In genomic region chr7:140793541-140793940, GRCm38 (mm10) we compare ENCODE assay signal across 29 mouse cellular contexts. TPM values are rescaled to one million over a fixed set of nuclear protein-coding genes. Genes with fewer than 3 reads are reported as not detected.
A peak's percentile ranks its signal among the peaks of the same experiment; 100 is the strongest.
DNase-seq lines count a peak whose midpoint lies in the region; ATAC-seq and TF ChIP-seq lines count a peak whose summit lies in the region.
"Had no signal": no experiment of that assay in that cellular context is flagged by ENCODE, and none has a peak within 500 bp of the region (broad histone marks: within the 10 kb centered on the region; RNA-seq: fewer than 3 reads in every experiment).

No protein-coding gene starts in this region.

- TF ChIP-seq POLR2A in liver, adult 2 months (IDR thresholded peaks at IDR 0.05; ENCODE audit: extremely low read depth, insufficient read depth, low read length): no peak

- peak; percentile 4 for DNase-seq in heart, adult 11 months
- no peak for DNase-seq in heart, postnatal 4 days
- peak; percentile 97 for DNase-seq in liver, adult 2 months (ENCODE audit: extremely low read depth, low read depth, low spot score)
- no peak for DNase-seq in liver, embryonic 11.5 days (ENCODE audit: low spot score)
- DNase-seq in lung, postnatal 36 days: peak; percentile 4
- DNase-seq in lung, postnatal 25 days (ENCODE audit: low spot score): no peak
- DNase-seq in adipocyte (ENCODE audit: low spot score): peak; percentile 68
- DNase-seq in cerebellum, adult 9-10 months: no peak
- DNase-seq: adrenal gland, adult 2 months; adrenal gland, adult 8-10 months; adrenal gland, postnatal 10 days; adrenal gland, postnatal 14 days; adrenal gland, postnatal 25 days; adrenal gland, postnatal 36 days; B cell, adult 2 months; cerebellum, adult 11 months; cerebellum, adult 11-12 months; cerebellum, adult 18-20 months had no signal

- H3K4me3 ChIP-seq in liver, adult 2 months (ENCODE audit: insufficient read depth, low read depth, low read length): no peak overlapping the region
- no peak overlapping the region for H3K4me3 ChIP-seq in liver, embryonic 11.5 days (ENCODE audit: low read depth, low read length)

- ATAC-seq in liver, embryonic 11.5 days (replicated peaks; ENCODE audit: low FRiP score): no peak
- ATAC-seq: activated CD4-positive, CD25-positive, alpha-beta regulatory T cell, adult 4 months; CD4-positive, CD25-positive, alpha-beta regulatory T cell, adult 4 months; Patski had no signal

- WGBS in liver, adult 2 months: 16% methylated on average over 4 of the region's 4 CpGs
- 70% methylated on average over 4 of the region's 4 CpGs for WGBS in liver, embryonic 11.5 days

- peaks cover 12% of the 10 kb centered on the region; the same call in 1 of the 2 replicates for H3K4me1 ChIP-seq in liver, adult 2 months (ENCODE audit: control insufficient read depth, insufficient read depth, low read length)
- no peaks in the 10 kb centered on the region for H3K4me1 ChIP-seq in liver, embryonic 11.5 days (replicated peaks; ENCODE audit: control insufficient read depth, insufficient read depth, low read length)

- H3K79me2 ChIP-seq in liver, adult 2 months (ENCODE audit: control insufficient read depth, insufficient read depth, low read length): no peaks in the 10 kb centered on the region

- no peak overlapping the region for H3K9ac ChIP-seq in liver, adult 2 months (ENCODE audit: low read depth, low read length)
- H3K9ac ChIP-seq in liver, embryonic 11.5 days (ENCODE audit: low read depth, low read length): no peak overlapping the region

- TF ChIP-seq CTCF in liver, adult 2 months (IDR thresholded peaks at IDR 0.05; ENCODE audit: low read depth, low read length): no peak

- no peak overlapping the region for H3K4me2 ChIP-seq in liver, embryonic 11.5 days

- peaks cover 6% of the 10 kb centered on the region; the same call in 1 of the 2 replicates for H3K27me3 ChIP-seq in liver, adult 2 months (ENCODE audit: control insufficient read depth, insufficient read depth, low read length)
- H3K27me3 ChIP-seq in liver, embryonic 11.5 days (replicated peaks; ENCODE audit: control insufficient read depth, insufficient read depth, low read length): no peaks in the 10 kb centered on the region
- H3K27me3 ChIP-seq: Patski had no signal

- no peaks in the 10 kb centered on the region for H3K36me3 ChIP-seq in liver, adult 2 months (ENCODE audit: control insufficient read depth, insufficient read depth, low read length)
- no peaks in the 10 kb centered on the region for H3K36me3 ChIP-seq in liver, embryonic 11.5 days (ENCODE audit: control insufficient read depth, insufficient read depth, low read length)
- H3K36me3 ChIP-seq: G1E had no signal

- no peaks in the 10 kb centered on the region for H3K9me3 ChIP-seq in liver, embryonic 11.5 days (ENCODE audit: control insufficient read depth, low read length)
- H3K9me3 ChIP-seq: G1E had no signal

- no peak overlapping the region for H3K27ac ChIP-seq in liver, adult 2 months (replicated peaks; ENCODE audit: insufficient read depth, low read depth, low read length)
- H3K27ac ChIP-seq in liver, embryonic 11.5 days (ENCODE audit: low read depth, low read length): no peak overlapping the region

RNA-seq across cellular contexts. Expression of gene Syce1, which starts 5.9 kb away (rescaled TPM):
- total RNA-seq in heart, postnatal 4 days (2021): under 1 TPM; 0.18 to 0.24 TPM
- total RNA-seq in liver, adult 2 months (2014; rRNA removed): not detected in 2 replicates
- polyA plus RNA-seq in liver, adult 2 months (2012; rRNA removed): 0.07 TPM in 1 of 2 replicates, not detected in the other
- 0.58 TPM in 1 of 2 replicates, not detected in the other for polyA plus RNA-seq in liver, embryonic 11.5 days (2014; fragmentation: Nextera tagmentation; extraction: Ambion mirVana)
- total RNA-seq: adrenal gland, adult 2 months; adrenal gland, adult 8-10 months; adrenal gland, postnatal 10 days; adrenal gland, postnatal 14 days; adrenal gland, postnatal 25 days; adrenal gland, postnatal 36 days; CH12.LX; G1E; MEL had no signal
- polyA plus RNA-seq: adrenal gland, adult 2 months; C2C12; G1E; Patski had no signal

RNA-seq across cellular contexts. Expression of gene Zfp941, which starts 28.4 kb away (rescaled TPM):
- total RNA-seq in heart, postnatal 4 days (2021): under 1 TPM; 0.76 to 0.97 TPM
- total RNA-seq in liver, adult 2 months (2014; rRNA removed): 1.0 TPM in 2 replicates
- 0.34 and 0.77 TPM in 2 replicates for polyA plus RNA-seq in liver, adult 2 months (2012; rRNA removed)
- 0.63 and 0.96 TPM in 2 replicates for polyA plus RNA-seq in liver, embryonic 11.5 days (2014; fragmentation: Nextera tagmentation; extraction: Ambion mirVana)
- total RNA-seq: MEL had no signal
- polyA plus RNA-seq: G1E, Patski had no signal

RNA-seq across cellular contexts. Expression of gene Cyp2e1, which starts 30.0 kb away (rescaled TPM):
- total RNA-seq in heart, postnatal 4 days (2021): under 1 TPM in 1 of 2 experiments, not detected in 1; 0.24 TPM
- 3,097 and 4,003 TPM in 2 replicates for total RNA-seq in liver, adult 2 months (2014; rRNA removed)
- 2,786 and 2,859 TPM in 2 replicates for polyA plus RNA-seq in liver, adult 2 months (2012; rRNA removed)
- not detected in 2 replicates for polyA plus RNA-seq in liver, embryonic 11.5 days (2014; fragmentation: Nextera tagmentation; extraction: Ambion mirVana)
- total RNA-seq: CH12.LX, ES-E14, MEL had no signal
- polyA plus RNA-seq: brain, embryonic 14.5 days; C2C12; G1E; Patski had no signal

RNA-seq across cellular contexts. Expression of gene Urah, which starts 41.3 kb away (rescaled TPM):
- not detected for total RNA-seq in heart, postnatal 4 days (2021)
- total RNA-seq in liver, adult 2 months (2014; rRNA removed): 511 and 549 TPM in 2 replicates
- 1,037 and 1,096 TPM in 2 replicates for polyA plus RNA-seq in liver, adult 2 months (2012; rRNA removed)
- 2.7 and 3.7 TPM in 2 replicates for polyA plus RNA-seq in liver, embryonic 11.5 days (2014; fragmentation: Nextera tagmentation; extraction: Ambion mirVana)
- total RNA-seq: CH12.LX, G1E, MEL had no signal
- polyA plus RNA-seq: activated CD4-positive, CD25-positive, alpha-beta regulatory T cell, adult 4 months; brain, embryonic 14.5 days; C2C12; CD4-positive, CD25-positive, alpha-beta regulatory T cell, adult 4 months; G1E had no signal

RNA-seq across cellular contexts. Expression of gene Scgb1c1, which starts 51.8 kb away (rescaled TPM):
- 10 to 100 TPM in 1 of 2 experiments, 1 to 10 TPM in 1; 9.7 to 10.6 TPM for total RNA-seq in heart, postnatal 4 days (2021)
- 0.46 TPM in 1 of 2 replicates, not detected in the other for total RNA-seq in liver, adult 2 months (2014; rRNA removed)
- 1.0 TPM in 1 of 2 replicates, not detected in the other for polyA plus RNA-seq in liver, adult 2 months (2012; rRNA removed)
- polyA plus RNA-seq in liver, embryonic 11.5 days (2014; fragmentation: Nextera tagmentation; extraction: Ambion mirVana): not detected in 2 replicates
- total RNA-seq: adrenal gland, adult 18-20 months; adrenal gland, adult 2 months; adrenal gland, adult 8-10 months; adrenal gland, postnatal 14 days; adrenal gland, postnatal 25 days; adrenal gland, postnatal 36 days; adrenal gland, postnatal 4 days; CH12.LX; ES-E14; G1E; MEL had no signal
- polyA plus RNA-seq: activated CD4-positive, CD25-positive, alpha-beta regulatory T cell, adult 4 months; adrenal gland, adult 2 months; brain, embryonic 14.5 days; C2C12; CD4-positive, CD25-positive, alpha-beta regulatory T cell, adult 4 months; G1E had no signal

Comparison
In these comparisons a context has a peak if more than half of its experiments do, and no peak if none do; other contexts are left out.
1. DNase-seq: peak in heart, adult 11 months (single experiment), liver, adult 2 months (single experiment), lung, postnatal 36 days (single experiment) and adipocyte (single experiment); none in heart, postnatal 4 days (single experiment), liver, embryonic 11.5 days (single experiment), lung, postnatal 25 days (single experiment) and cerebellum, adult 9-10 months (single experiment).
2. RNA of gene Cyp2e1, which starts 30.0 kb away (total RNA-seq): 3,097 to 4,003 TPM in liver, adult 2 months; 0.24 TPM in heart, postnatal 4 days; every median in the first group is over 1,000 times any median in the second.